Mouse (Mus musculus) CH12.LX (cell line): Measurements from ENCODE around the gene Rpl3.

Experiments
- CTCF ChIP-seq, 2 experiments: IDR thresholded peaks in 1 of 2; conservative IDR thresholded peaks in 1 of 2; 2 replicates each; pipeline ENCODE4 v1.5.1; 2011 to 2012; ENCODE audit warnings: low read depth in 2 of 2, low read length in 2 of 2, improper control_type of control experiment in 1 of 2, inconsistent platforms in 1 of 2, mild to moderate bottlenecking in 1 of 2, moderate library complexity in 1 of 2
- ELF1 ChIP-seq: IDR thresholded peaks from 2 replicates; pipeline ENCODE4 v1.6.1; 2014; ENCODE audit warnings: low read depth, mild to moderate bottlenecking, inconsistent platforms, low read length, improper control_type of control experiment
- EP300 ChIP-seq: IDR thresholded peaks from 2 replicates; pipeline ENCODE4 v1.6.1; 2011; ENCODE audit warnings: low read length, improper control_type of control experiment
- KAT2A ChIP-seq: IDR thresholded peaks from 2 replicates; pipeline ENCODE4 v1.6.1; 2012; ENCODE audit warnings: low read length, improper control_type of control experiment, inconsistent platforms; ENCODE audit not compliant: insufficient replicate concordance
- MAX ChIP-seq: IDR thresholded peaks from 2 replicates; pipeline ENCODE4 v1.6.1; 2011; ENCODE audit warnings: low read length, improper control_type of control experiment
- MXI1 ChIP-seq: IDR thresholded peaks from 2 replicates; pipeline ENCODE4 v1.6.1; 2011; ENCODE audit warnings: mild to moderate bottlenecking, low read depth, low read length, improper control_type of control experiment
- NRF1 ChIP-seq: IDR thresholded peaks from 2 replicates; pipeline ENCODE4 v1.6.1; 2014; ENCODE audit warnings: low read depth, mild to moderate bottlenecking, inconsistent platforms, low read length, improper control_type of control experiment, moderate library complexity
- POLR2A ChIP-seq: IDR thresholded peaks from 2 replicates; pipeline ENCODE4 v1.6.1; 2011; ENCODE audit warnings: low read depth, mild to moderate bottlenecking, improper control_type of control experiment, low read length
- SIN3A ChIP-seq: IDR thresholded peaks from 2 replicates; pipeline ENCODE4 v1.6.1; 2012; ENCODE audit warnings: low read length, improper control_type of control experiment, inconsistent platforms
- USF1 ChIP-seq: IDR thresholded peaks from 2 replicates; pipeline ENCODE4 v1.6.1; 2014; ENCODE audit warnings: low read depth, mild to moderate bottlenecking, inconsistent platforms, low read length, improper control_type of control experiment
- USF2 ChIP-seq: conservative IDR thresholded peaks from 2 replicates; pipeline ENCODE4 v1.6.1; 2011; ENCODE audit warnings: low read depth, low read length, improper control_type of control experiment

- TF ChIP-seq CTCF (conservative IDR thresholded peaks at IDR 0.05 in 1 of 2, IDR thresholded peaks at IDR 0.05 in 1 of 2; ENCODE audit: low read depth in 2 of 2, low read length in 2 of 2), result peak in 1 of 2 experiments; percentile 65; a peak in 2 of 4 replicates
- no peak for TF ChIP-seq EP300
- TF ChIP-seq POLR2A, result no peak
- no peak for TF ChIP-seq SIN3A
- TF ChIP-seq USF1, result no peak
- peak; percentile 46; the same call in 1 of the 2 replicates for TF ChIP-seq ELF1
- TF ChIP-seq MAX, result no peak
- no peak for TF ChIP-seq USF2
- no peak for TF ChIP-seq NRF1
- TF ChIP-seq KAT2A, result no peak
- no peak for TF ChIP-seq MXI1
Observed at GRCm38 (mm10) chr15:80127191-80127590, 35.5 kb upstream of the Rpl3 start.
